In genomic region chr11:82931671-82932450, GRCm38 (mm10) we compare ENCODE assay signal across 7 mouse cellular contexts. TPM values are rescaled to one million over a fixed set of nuclear protein-coding genes. Genes with fewer than 3 reads are reported as not detected.
DNase-seq lines count a peak whose midpoint lies in the region; ATAC-seq and TF ChIP-seq lines count a peak whose summit lies in the region.
"Not testable (repeated sequence)": the region's sequence is repeated elsewhere in the genome, so short reads cannot be mapped to it uniquely, and the experiment has no call there.

No protein-coding gene starts in this region.

- not testable (repeated sequence) for TF ChIP-seq CTCF in lung, postnatal 0 days (IDR thresholded peaks at IDR 0.05)

- H3K9me3 ChIP-seq in forebrain, embryonic 16.5 days (ENCODE audit: control insufficient read depth, low read length); hindbrain, embryonic 11.5 days (ENCODE audit: control insufficient read depth, low read length); kidney, embryonic 15.5 days (replicated peaks); limb, embryonic 15.5 days; lung, postnatal 0 days (ENCODE audit: low read length); neural tube, embryonic 12.5 days: not testable (repeated sequence)

- H3K4me2 ChIP-seq in forebrain, embryonic 16.5 days (ENCODE audit: low read length): peak overlapping the region; percentile 92
- H3K4me2 ChIP-seq in hindbrain, embryonic 11.5 days (replicated peaks; ENCODE audit: low read depth, low read length): peak overlapping the region; percentile 98
- H3K4me2 ChIP-seq in kidney, embryonic 15.5 days: peak overlapping the region; percentile 94
- H3K4me2 ChIP-seq in limb, embryonic 15.5 days: peak overlapping the region; percentile 91
- H3K4me2 ChIP-seq in lung, postnatal 0 days (replicated peaks; ENCODE audit: low read depth, low read length): peak overlapping the region; percentile 88
- peak overlapping the region; percentile 95 for H3K4me2 ChIP-seq in neural tube, embryonic 12.5 days (replicated peaks)

- H3K9ac ChIP-seq in forebrain, embryonic 16.5 days (replicated peaks; ENCODE audit: low read depth, low read length): peak overlapping the region; percentile 39
- peak overlapping the region; percentile 45 for H3K9ac ChIP-seq in hindbrain, embryonic 11.5 days (ENCODE audit: low read depth, low read length)
- H3K9ac ChIP-seq in kidney, embryonic 15.5 days: peak overlapping the region; percentile 41
- peak overlapping the region; percentile 14; the same call in 1 of the 2 replicates for H3K9ac ChIP-seq in limb, embryonic 15.5 days
- H3K9ac ChIP-seq in lung, postnatal 0 days (replicated peaks; ENCODE audit: low read depth): peak overlapping the region; percentile 46
- H3K9ac ChIP-seq in neural tube, embryonic 12.5 days: peak overlapping the region; percentile 40; the same call in 1 of the 2 replicates

- DNase-seq in embryo, embryonic 9.5 days (ENCODE audit: extremely low spot score): peak; percentile 7
- DNase-seq in hindbrain, embryonic 11.5 days (ENCODE audit: low spot score): peak; percentile 43
- not testable (repeated sequence) for DNase-seq in lung, postnatal 0 days (ENCODE audit: low spot score)

- ATAC-seq in forebrain, embryonic 16.5 days; hindbrain, embryonic 11.5 days (ENCODE audit: low FRiP score); kidney, embryonic 15.5 days (replicated peaks; ENCODE audit: low FRiP score); limb, embryonic 15.5 days (ENCODE audit: insufficient number of reproducible peaks, low FRiP score, low TSS enrichment, low read depth); lung, postnatal 0 days; neural tube, embryonic 12.5 days (ENCODE audit: low FRiP score, low read depth): not testable (repeated sequence)

- not testable (repeated sequence) for TF ChIP-seq EP300 in lung, postnatal 0 days (IDR thresholded peaks at IDR 0.05)

- peaks cover 17% of the 10 kb centered on the region for H3K4me1 ChIP-seq in forebrain, embryonic 16.5 days (replicated peaks; ENCODE audit: control insufficient read depth, insufficient read depth, low read length)
- not testable (repeated sequence) for H3K4me1 ChIP-seq in hindbrain, embryonic 11.5 days (replicated peaks; ENCODE audit: control insufficient read depth, insufficient read depth, low read length); lung, postnatal 0 days (ENCODE audit: insufficient read depth, low read depth, low read length); neural tube, embryonic 12.5 days
- peaks cover 27% of the 10 kb centered on the region for H3K4me1 ChIP-seq in kidney, embryonic 15.5 days
- H3K4me1 ChIP-seq in limb, embryonic 15.5 days: peaks cover 27% of the 10 kb centered on the region

- 1% methylated on average over 101 of the region's 119 CpGs for WGBS in forebrain, embryonic 16.5 days
- 1% methylated on average over 71 of the region's 119 CpGs for WGBS in hindbrain, embryonic 11.5 days
- under 1% methylated on average over 117 of the region's 119 CpGs for WGBS in kidney, embryonic 15.5 days
- WGBS in limb, embryonic 15.5 days: under 1% methylated on average over 117 of the region's 119 CpGs
- WGBS in lung, postnatal 0 days: 2% methylated on average over 93 of the region's 119 CpGs
- under 1% methylated on average over 113 of the region's 119 CpGs for WGBS in neural tube, embryonic 12.5 days

- not testable (repeated sequence) for H3K27ac ChIP-seq in forebrain, embryonic 16.5 days (ENCODE audit: low read length); hindbrain, embryonic 11.5 days (ENCODE audit: low read depth, low read length); kidney, embryonic 15.5 days; limb, embryonic 15.5 days; neural tube, embryonic 12.5 days
- peak overlapping the region; percentile 47; the same call in 1 of the 2 replicates for H3K27ac ChIP-seq in lung, postnatal 0 days (ENCODE audit: low read length)

- H3K36me3 ChIP-seq in forebrain, embryonic 16.5 days (ENCODE audit: control insufficient read depth, insufficient read depth); hindbrain, embryonic 11.5 days (ENCODE audit: control insufficient read depth, insufficient read depth, low read length); kidney, embryonic 15.5 days; limb, embryonic 15.5 days; lung, postnatal 0 days (ENCODE audit: insufficient read depth, low read length); neural tube, embryonic 12.5 days: not testable (repeated sequence)

- peaks cover 40% of the 10 kb centered on the region for H3K27me3 ChIP-seq in forebrain, embryonic 16.5 days (replicated peaks; ENCODE audit: control insufficient read depth, insufficient read depth, low read length)
- peaks cover 54% of the 10 kb centered on the region for H3K27me3 ChIP-seq in hindbrain, embryonic 11.5 days (ENCODE audit: control insufficient read depth, insufficient read depth, low read length)
- H3K27me3 ChIP-seq in kidney, embryonic 15.5 days: peaks cover 63% of the 10 kb centered on the region
- H3K27me3 ChIP-seq in limb, embryonic 15.5 days: peaks cover 67% of the 10 kb centered on the region
- not testable (repeated sequence) for H3K27me3 ChIP-seq in lung, postnatal 0 days (replicated peaks; ENCODE audit: insufficient read depth, low read length)
- H3K27me3 ChIP-seq in neural tube, embryonic 12.5 days (replicated peaks): peaks cover 80% of the 10 kb centered on the region

- H3K4me3 ChIP-seq in forebrain, embryonic 16.5 days (replicated peaks; ENCODE audit: low read length): peak overlapping the region; percentile 47
- H3K4me3 ChIP-seq in hindbrain, embryonic 11.5 days (ENCODE audit: low read depth, low read length): peak overlapping the region; percentile 47
- H3K4me3 ChIP-seq in kidney, embryonic 15.5 days (replicated peaks): peak overlapping the region; percentile 54
- peak overlapping the region; percentile 43 for H3K4me3 ChIP-seq in limb, embryonic 15.5 days
- peak overlapping the region; percentile 63 for H3K4me3 ChIP-seq in lung, postnatal 0 days (ENCODE audit: low read depth, low read length)
- peak overlapping the region; percentile 51 for H3K4me3 ChIP-seq in neural tube, embryonic 12.5 days

RNA-seq across cellular contexts. Expression of gene Slfn5, which starts 19.3 kb away (rescaled TPM):
- polyA plus RNA-seq in forebrain, embryonic 16.5 days (2015; fragmentation: Nextera tagmentation; extraction: Ambion mirVana): 1.3 and 1.8 TPM in 2 replicates
- polyA plus RNA-seq in hindbrain, embryonic 11.5 days (2014; fragmentation: Nextera tagmentation; extraction: Ambion mirVana): 0.85 and 1.3 TPM in 2 replicates
- polyA plus RNA-seq in kidney, embryonic 15.5 days (2015; fragmentation: Nextera tagmentation; extraction: Ambion mirVana): 7.4 and 9.8 TPM in 2 replicates
- polyA plus RNA-seq in limb, embryonic 15.5 days (2015; fragmentation: Nextera tagmentation; extraction: Ambion mirVana): 3.1 and 3.4 TPM in 2 replicates
- polyA plus RNA-seq in lung, postnatal 0 days (2015; fragmentation: Nextera tagmentation; extraction: Ambion mirVana): 25.8 and 29.9 TPM in 2 replicates
- 0.59 and 1.6 TPM in 2 replicates for polyA plus RNA-seq in neural tube, embryonic 12.5 days (2016; fragmentation: Nextera tagmentation; extraction: Ambion mirVana)

RNA-seq across cellular contexts. Expression of gene Unc45b, which starts 21.5 kb away (rescaled TPM):
- polyA plus RNA-seq in forebrain, embryonic 16.5 days (2015; fragmentation: Nextera tagmentation; extraction: Ambion mirVana): 0.96 and 1.6 TPM in 2 replicates
- 0.42 and 0.45 TPM in 2 replicates for polyA plus RNA-seq in hindbrain, embryonic 11.5 days (2014; fragmentation: Nextera tagmentation; extraction: Ambion mirVana)
- 6.0 and 7.1 TPM in 2 replicates for polyA plus RNA-seq in kidney, embryonic 15.5 days (2015; fragmentation: Nextera tagmentation; extraction: Ambion mirVana)
- polyA plus RNA-seq in limb, embryonic 15.5 days (2015; fragmentation: Nextera tagmentation; extraction: Ambion mirVana): 15.6 and 35.8 TPM in 2 replicates
- polyA plus RNA-seq in lung, postnatal 0 days (2015; fragmentation: Nextera tagmentation; extraction: Ambion mirVana): 20.6 and 22.0 TPM in 2 replicates
- 5.4 TPM in 2 replicates for polyA plus RNA-seq in neural tube, embryonic 12.5 days (2016; fragmentation: Nextera tagmentation; extraction: Ambion mirVana)

RNA-seq across cellular contexts. Expression of gene Nle1, which starts 23.6 kb away (rescaled TPM):
- 33.3 and 39.7 TPM in 2 replicates for polyA plus RNA-seq in forebrain, embryonic 16.5 days (2015; fragmentation: Nextera tagmentation; extraction: Ambion mirVana)
- 19.8 and 22.9 TPM in 2 replicates for polyA plus RNA-seq in hindbrain, embryonic 11.5 days (2014; fragmentation: Nextera tagmentation; extraction: Ambion mirVana)
- polyA plus RNA-seq in kidney, embryonic 15.5 days (2015; fragmentation: Nextera tagmentation; extraction: Ambion mirVana): 34.9 and 40.0 TPM in 2 replicates
- polyA plus RNA-seq in limb, embryonic 15.5 days (2015; fragmentation: Nextera tagmentation; extraction: Ambion mirVana): 31.6 and 32.4 TPM in 2 replicates
- polyA plus RNA-seq in lung, postnatal 0 days (2015; fragmentation: Nextera tagmentation; extraction: Ambion mirVana): 9.5 and 10.8 TPM in 2 replicates
- polyA plus RNA-seq in neural tube, embryonic 12.5 days (2016; fragmentation: Nextera tagmentation; extraction: Ambion mirVana): 29.6 and 31.5 TPM in 2 replicates

RNA-seq across cellular contexts. Expression of gene Fndc8, which starts 39.9 kb away (rescaled TPM):
- 0.43 and 1.1 TPM in 2 replicates for polyA plus RNA-seq in forebrain, embryonic 16.5 days (2015; fragmentation: Nextera tagmentation; extraction: Ambion mirVana)
- 0.09 and 0.22 TPM in 2 replicates for polyA plus RNA-seq in hindbrain, embryonic 11.5 days (2014; fragmentation: Nextera tagmentation; extraction: Ambion mirVana)
- 0.18 and 0.39 TPM in 2 replicates for polyA plus RNA-seq in kidney, embryonic 15.5 days (2015; fragmentation: Nextera tagmentation; extraction: Ambion mirVana)
- 0.12 and 0.37 TPM in 2 replicates for polyA plus RNA-seq in limb, embryonic 15.5 days (2015; fragmentation: Nextera tagmentation; extraction: Ambion mirVana)
- 0.24 and 0.27 TPM in 2 replicates for polyA plus RNA-seq in lung, postnatal 0 days (2015; fragmentation: Nextera tagmentation; extraction: Ambion mirVana)
- polyA plus RNA-seq in neural tube, embryonic 12.5 days (2016; fragmentation: Nextera tagmentation; extraction: Ambion mirVana): 0.39 and 0.54 TPM in 2 replicates

RNA-seq across cellular contexts. Expression of gene Rad51d, which starts 41.4 kb away (rescaled TPM):
- polyA plus RNA-seq in forebrain, embryonic 16.5 days (2015; fragmentation: Nextera tagmentation; extraction: Ambion mirVana): 13.5 and 15.2 TPM in 2 replicates
- polyA plus RNA-seq in hindbrain, embryonic 11.5 days (2014; fragmentation: Nextera tagmentation; extraction: Ambion mirVana): 14.6 and 15.7 TPM in 2 replicates
- 11.1 and 13.9 TPM in 2 replicates for polyA plus RNA-seq in kidney, embryonic 15.5 days (2015; fragmentation: Nextera tagmentation; extraction: Ambion mirVana)
- 12.7 and 15.4 TPM in 2 replicates for polyA plus RNA-seq in limb, embryonic 15.5 days (2015; fragmentation: Nextera tagmentation; extraction: Ambion mirVana)
- polyA plus RNA-seq in lung, postnatal 0 days (2015; fragmentation: Nextera tagmentation; extraction: Ambion mirVana): 7.3 and 8.7 TPM in 2 replicates
- polyA plus RNA-seq in neural tube, embryonic 12.5 days (2016; fragmentation: Nextera tagmentation; extraction: Ambion mirVana): 12.6 and 13.5 TPM in 2 replicates
